Mouse (Mus musculus) intestine, embryonic 14.5 days (tissue): ENCODE results near the gene Sf3a1. TPM values are rescaled to one million over a fixed set of nuclear protein-coding genes. Genes with fewer than 3 reads are reported as not detected.

Source experiments
- ATAC-seq: fragments of 200-750 bp; cut with Nextera tagmentation; replicated peaks from 2 replicates; pipeline ENCODE4 v1.8.0; 2017; ENCODE audit warnings: low read depth, moderate number of reproducible peaks, moderate TSS enrichment, moderate library complexity; ENCODE audit not compliant: low FRiP score, low TSS enrichment
- DNase-seq: peaks from one replicate; pipeline ENCODE4 v3.0.0-alpha.2; 2018; ENCODE audit warnings: low spot score
- H3K27ac ChIP-seq: fragments of 300-500 bp; sonication (generic); 2 replicates; pipeline ENCODE4 v1.5.1; 2014; ENCODE audit warnings: low read depth, mild to moderate bottlenecking, control low read depth
- H3K27me3 ChIP-seq: fragments of 300-500 bp; sonication (generic); replicated peaks from 2 replicates; pipeline ENCODE4 v1.6.1; 2014; ENCODE audit warnings: low read length, control low read depth; ENCODE audit not compliant: control insufficient read depth, insufficient read depth
- H3K36me3 ChIP-seq: fragments of 300-500 bp; sonication (generic); 2 replicates; pipeline ENCODE4 v1.6.1; 2014; ENCODE audit warnings: low read length, control low read depth; ENCODE audit not compliant: control insufficient read depth, insufficient read depth
- H3K4me1 ChIP-seq: fragments of 300-500 bp; sonication (generic); replicated peaks from 2 replicates; pipeline ENCODE4 v1.6.1; 2014; ENCODE audit warnings: low read length, control low read depth, mixed read lengths; ENCODE audit not compliant: control insufficient read depth, insufficient read depth
- H3K4me2 ChIP-seq: fragments of 300-500 bp; sonication (generic); 2 replicates; pipeline ENCODE4 v1.6.1; 2014; ENCODE audit warnings: low read length
- H3K4me3 ChIP-seq: fragments of 300-500 bp; sonication (generic); 2 replicates; pipeline ENCODE4 v1.5.1; 2014; ENCODE audit warnings: low read depth, low read length, control low read depth, mixed read lengths
- H3K9ac ChIP-seq: fragments of 300-500 bp; sonication (generic); 2 replicates; pipeline ENCODE4 v1.6.1; 2014; ENCODE audit warnings: mild to moderate bottlenecking, low read length
- H3K9me3 ChIP-seq: fragments of 300-500 bp; sonication (generic); 2 replicates; pipeline ENCODE4 v1.6.1; 2016; ENCODE audit warnings: low read length, control low read depth; ENCODE audit not compliant: control insufficient read depth
- WGBS: fragments of 180-500 bp; shearing (Covaris S2); extraction: QIAGEN DNeasy Blood & Tissue Kit; methylation state at CpG from one replicate; pipeline ENCODE4 v1.1.7; 2014; 5-methylcytosine and 5-hydroxymethylcytosine counted together
- microRNA-seq: library from miRNA; unstranded; fragments of <30 nt; microRNA quantifications from one replicate; pipeline ENCODE4, GENCODE M21; 2016
- polyA plus RNA-seq: library from polyadenylated mRNA; unstranded; fragments of >200 nt; fragmentation: Nextera tagmentation; extraction: Ambion mirVana; gene quantifications from 2 replicates; pipeline ENCODE4 v1.2.1, GENCODE M21; 2014

Sf3a1 gene
- polyA plus RNA-seq, 1 experiment from 2014 or later = 59.5 TPM

- no peak for ATAC-seq
- Histone ChIP-seq H3K4me3 (no peak overlapping the region), H3K9ac (no peak overlapping the region), H3K27me3 (no peaks in the 10 kb centered on the region), H3K27ac (no peak overlapping the region), H3K4me1 (no peaks in the 10 kb centered on the region), H3K36me3 (no peaks in the 10 kb centered on the region), H3K9me3 (no peaks in the 10 kb centered on the region), H3K4me2 (no peak overlapping the region)
- no peak for DNase-seq
- WGBS = 48% methylated on average over 8 of the region's 8 CpGs
These were observed 68.3 kb downstream of the Sf3a1 start for GRCm38 (mm10) chr11:4228463-4228862.

DNA sequence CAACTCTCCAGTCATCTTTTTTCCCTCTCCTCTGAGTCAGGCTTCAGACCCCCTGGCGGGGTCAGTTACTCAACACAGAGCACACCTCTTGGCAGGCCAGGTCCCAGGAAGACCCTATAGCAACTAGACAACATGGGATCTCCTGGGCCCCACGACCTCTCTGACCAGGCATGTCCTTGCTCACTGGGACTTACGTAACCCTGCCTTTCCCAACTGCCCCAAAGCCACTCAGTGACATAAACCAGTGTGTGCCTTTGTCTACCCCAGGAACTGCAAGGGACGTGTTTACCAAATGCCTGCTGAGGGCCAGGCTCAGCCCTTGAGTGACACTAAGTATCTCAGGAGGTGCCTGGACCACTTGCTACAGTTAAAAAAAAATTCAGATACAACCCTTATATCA is 69.7 kb downstream of the Sf3a1 start:
- DNase-seq (no peak), ATAC-seq (no peak)
- H3K4me2 ChIP-seq = no peak overlapping the region
- no peaks in the 10 kb centered on the region for H3K36me3 ChIP-seq
- no peak overlapping the region for H3K27ac ChIP-seq
- no peaks in the 10 kb centered on the region for H3K4me1 ChIP-seq
- no peak overlapping the region for H3K4me3 ChIP-seq
- 49% methylated on average over 4 of the region's 4 CpGs for WGBS
- H3K9ac ChIP-seq = no peak overlapping the region
- no peaks in the 10 kb centered on the region for H3K27me3 ChIP-seq
- no peaks in the 10 kb centered on the region for H3K9me3 ChIP-seq

DNA sequence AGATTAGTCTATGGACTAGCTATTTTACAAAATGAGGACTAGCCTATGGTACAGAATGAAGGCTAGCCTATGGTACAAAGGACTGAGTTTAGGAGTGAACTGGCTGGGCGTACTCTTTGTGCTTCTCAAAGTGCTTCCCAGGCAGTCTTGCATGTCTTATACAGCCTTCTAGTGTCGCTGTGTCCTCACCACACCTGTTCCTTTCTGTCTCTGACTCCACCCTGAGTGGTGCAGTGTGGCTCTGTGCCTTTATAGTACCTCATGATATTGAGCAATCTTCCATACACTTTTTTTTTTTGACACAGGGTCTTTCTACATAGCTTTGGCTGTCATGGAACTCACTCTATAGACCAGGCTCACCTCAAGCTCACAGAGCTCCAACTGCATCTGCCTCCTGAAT is 71.3 kb downstream of the Sf3a1 start:
- Histone ChIP-seq H3K36me3 (no peaks in the 10 kb centered on the region), H3K4me2 (no peak overlapping the region), H3K27me3 (no peaks in the 10 kb centered on the region), H3K27ac (no peak overlapping the region), H3K4me3 (no peak overlapping the region), H3K9ac (no peak overlapping the region), H3K4me1 (no peaks in the 10 kb centered on the region), H3K9me3 (no peaks in the 10 kb centered on the region)
- ATAC-seq (no peak), DNase-seq (no peak)
- 94% methylated on average over 2 of the region's 2 CpGs for WGBS

Small RNA genes within 50 kb of the gene (microRNA-seq; reads per million reads assigned to microRNA genes)
- gene Mir3060 = 2.6 reads per million, percentile 27 among the genes with 10 or more reads in this experiment

Other genes starting within 250 kb of the Sf3a1 start
- 2.3 and 2.5 TPM in 2 replicates for gene Slc35e4, start 245.7 kb upstream of the Sf3a1 start, polyA plus RNA-seq
- gene Tcn2, start 228.2 kb upstream of the Sf3a1 start, polyA plus RNA-seq = 37.9 and 39.0 TPM in 2 replicates
- 75.4 and 79.3 TPM in 2 replicates for gene Pes1, start 196.4 kb upstream of the Sf3a1 start, polyA plus RNA-seq
- gene 4930556J24Rik, start 183.6 kb upstream of the Sf3a1 start, polyA plus RNA-seq = 0.15 TPM in 1 of 2 replicates, not detected in the other
- gene Gal3st1, start 176.7 kb upstream of the Sf3a1 start, polyA plus RNA-seq = 14.7 and 17.4 TPM in 2 replicates
- gene Sec14l4, start 128.9 kb upstream of the Sf3a1 start, polyA plus RNA-seq = 0.05 and 0.38 TPM in 2 replicates
- gene Sec14l3, start 95.5 kb upstream of the Sf3a1 start, polyA plus RNA-seq = not detected in 2 replicates
- gene Mtfp1, start 64.9 kb upstream of the Sf3a1 start, polyA plus RNA-seq = 22.5 and 25.2 TPM in 2 replicates
- gene Sec14l2, start 36.9 kb upstream of the Sf3a1 start, polyA plus RNA-seq = 0.84 and 1.1 TPM in 2 replicates
- 24.9 and 27.7 TPM in 2 replicates for gene Rnf215, start 25.1 kb upstream of the Sf3a1 start, polyA plus RNA-seq
- 3.0 and 4.7 TPM in 2 replicates for gene Ccdc157, start 57 bp upstream of the Sf3a1 start, polyA plus RNA-seq
- gene Tbc1d10a, start 26.4 kb downstream of the Sf3a1 start, polyA plus RNA-seq = 18.1 and 20.1 TPM in 2 replicates
- 1.3 and 2.0 TPM in 2 replicates for gene Castor1, start 57.9 kb downstream of the Sf3a1 start, polyA plus RNA-seq
- not detected in 2 replicates for gene Osm, start 76.1 kb downstream of the Sf3a1 start, polyA plus RNA-seq
- gene Lif, start 97.2 kb downstream of the Sf3a1 start, polyA plus RNA-seq = 0.05 and 0.11 TPM in 2 replicates